Mouse (Mus musculus) heart, postnatal 0 days (tissue): Measurements from ENCODE around the gene Ampd3.

Source experiments
- CTCF ChIP-seq: IDR thresholded peaks from 2 replicates; pipeline ENCODE4 v1.5.1; 2016; ENCODE audit warnings: antibody characterized with exemption, control low read depth, low read depth
- EP300 ChIP-seq: IDR thresholded peaks from 2 replicates; pipeline ENCODE4 v1.6.1; 2016; ENCODE audit warnings: antibody characterized with exemption, low read depth

DNA sequence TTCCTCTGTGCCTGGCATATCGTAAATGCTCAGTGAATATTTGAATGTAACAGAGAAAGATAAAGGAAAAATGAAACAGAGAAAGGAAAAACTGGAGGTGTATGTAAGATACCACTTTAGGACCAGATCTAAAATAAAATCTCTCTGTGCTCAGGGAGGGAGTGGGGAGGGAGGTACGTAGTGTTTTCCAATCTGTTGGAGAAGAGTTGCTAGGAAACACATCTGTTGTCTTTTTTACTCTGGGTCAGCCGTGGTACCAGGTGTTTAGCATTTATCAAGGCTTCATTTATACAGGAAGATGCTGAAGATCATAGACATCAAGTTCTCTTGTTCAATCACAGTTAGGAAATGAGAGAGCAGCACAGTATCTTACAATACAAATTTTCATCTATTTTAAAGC lies 86.5 kb downstream of the Ampd3 start:
- TF ChIP-seq CTCF (no peak), EP300 (no peak)
